Mouse (Mus musculus) stomach, postnatal 0 days (tissue): ENCODE measurements at regions not wholly inside any gene's neighbourhood (a gene's known extent, or its start where the extent isn't known, plus 50 kb on each side); places are given as distances from the start of the nearest gene placed in this dataset.

Experiments used
- CTCF ChIP-seq: IDR thresholded peaks from 2 replicates; pipeline ENCODE4 v1.5.1; 2016; ENCODE audit warnings: antibody characterized with exemption, low read depth, mild to moderate bottlenecking, moderate library complexity
- EP300 ChIP-seq: optimal IDR thresholded peaks from 2 replicates; pipeline ENCODE3; 2016; ENCODE audit warnings: antibody characterized with exemption

DNA sequence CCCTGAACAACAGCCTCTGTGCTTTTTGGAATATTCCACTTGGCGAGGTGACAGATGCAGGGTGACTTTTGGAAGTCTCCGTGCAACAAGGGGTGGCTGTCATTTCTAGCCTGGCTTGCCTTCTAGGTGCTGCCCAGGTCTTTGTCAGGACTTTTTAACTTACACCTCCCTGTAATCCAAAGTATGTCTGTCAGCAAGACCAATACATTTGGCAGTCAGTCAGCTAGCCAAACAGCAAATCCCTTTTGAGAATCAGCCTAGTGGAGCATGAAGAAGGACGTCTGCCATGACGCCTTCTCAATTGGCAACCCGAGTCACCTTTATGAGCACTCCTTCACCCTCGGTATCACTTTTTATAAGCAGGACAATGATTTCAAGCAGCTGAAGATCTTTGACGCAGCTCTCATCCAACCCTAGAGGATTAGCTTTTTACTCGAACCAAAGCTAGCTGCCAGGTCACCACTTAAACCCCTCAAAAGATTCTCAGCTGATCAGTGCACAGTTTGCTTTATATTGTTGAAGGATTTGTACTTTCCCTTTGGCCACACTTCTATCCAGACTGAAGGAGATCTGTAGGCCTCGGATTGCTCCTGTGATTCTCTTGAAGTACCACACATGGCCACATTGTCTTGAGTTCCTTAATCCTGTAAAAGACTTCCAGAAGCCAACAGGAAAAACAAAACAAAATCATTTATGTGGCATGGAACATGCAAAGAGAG, 883.1 kb downstream of the Fam19a2 start:
- TF ChIP-seq CTCF (no peak), EP300 (no peak)
